9 mouse cellular contexts compared by ENCODE assay signal in the genomic region with DNA sequence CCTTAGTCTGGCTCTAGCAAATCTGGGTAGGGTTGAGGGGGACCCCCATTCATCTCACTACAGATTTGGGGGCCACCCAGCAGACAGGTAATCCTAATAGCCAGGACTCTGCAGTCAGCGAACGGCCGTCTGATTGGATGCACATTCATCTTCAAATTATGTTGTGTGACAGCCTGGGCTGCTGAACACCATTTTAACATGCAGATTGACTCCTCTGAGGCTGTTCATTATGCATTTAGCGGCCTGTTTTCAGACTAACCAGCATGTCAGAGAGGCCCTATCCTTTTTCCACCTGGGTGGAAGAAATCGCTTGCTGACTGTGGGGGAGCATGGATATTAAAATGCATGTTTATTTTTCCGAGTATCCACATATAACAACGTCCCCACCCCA.
DNase-seq lines count a peak whose midpoint lies in the region; ATAC-seq lines count a peak whose summit lies in the region.
"Had no signal": no experiment of that assay in that cellular context is flagged by ENCODE, and none has a peak within 500 bp of the region (broad histone marks: within the 10 kb centered on the region; RNA-seq: fewer than 3 reads in every experiment).

No protein-coding gene starts in this region.

- ATAC-seq in kidney, embryonic 14.5 days (ENCODE audit: low FRiP score, low TSS enrichment), result no peak; the same call in 1 of the 2 replicates
- ATAC-seq in embryonic facial prominence, embryonic 14.5 days (ENCODE audit: low read depth), result peak; percentile 5; the same call in 1 of the 2 replicates
- peak; percentile 78 for ATAC-seq in hindbrain, embryonic 13.5 days (ENCODE audit: low FRiP score)
- ATAC-seq in midbrain, embryonic 14.5 days (ENCODE audit: low FRiP score, low TSS enrichment), result peak; percentile 74; the same call in 1 of the 2 replicates

- no peak for DNase-seq in kidney, postnatal 4 days
- DNase-seq in embryonic facial prominence, embryonic 14.5 days (ENCODE audit: low spot score), result no peak
- peak; percentile 73 for DNase-seq in midbrain, embryonic 14.5 days
- DNase-seq in layer of hippocampus, adult 9-11 months, result no peak
- no peak for DNase-seq in urinary bladder, postnatal 4 days (ENCODE audit: low spot score in 2 of 2)
- no peak for DNase-seq in adrenal gland, postnatal 14 days

- H3K27me3 ChIP-seq in kidney, embryonic 14.5 days (ENCODE audit: control insufficient read depth, insufficient read depth, low read length), result no peaks in the 10 kb centered on the region
- no peaks in the 10 kb centered on the region for H3K27me3 ChIP-seq in embryonic facial prominence, embryonic 14.5 days (replicated peaks; ENCODE audit: control insufficient read depth, insufficient read depth, low read length)
- no peaks in the 10 kb centered on the region for H3K27me3 ChIP-seq in hindbrain, embryonic 13.5 days
- no peaks in the 10 kb centered on the region for H3K27me3 ChIP-seq in midbrain, embryonic 14.5 days (ENCODE audit: control insufficient read depth, insufficient read depth, low read length)

- no peak overlapping the region for H3K4me3 ChIP-seq in kidney, embryonic 14.5 days (ENCODE audit: low read length)
- no peak overlapping the region for H3K4me3 ChIP-seq in embryonic facial prominence, embryonic 14.5 days (ENCODE audit: low read depth, low read length)
- H3K4me3 ChIP-seq in hindbrain, embryonic 13.5 days, result no peak overlapping the region
- H3K4me3 ChIP-seq in midbrain, embryonic 14.5 days (replicated peaks; ENCODE audit: low read depth, low read length), result no peak overlapping the region

- no peak overlapping the region for H3K4me2 ChIP-seq in kidney, embryonic 14.5 days (replicated peaks; ENCODE audit: low read depth, low read length)
- peak overlapping the region; percentile 16; the same call in 1 of the 2 replicates for H3K4me2 ChIP-seq in embryonic facial prominence, embryonic 14.5 days (ENCODE audit: low read depth, low read length)
- 0 out of 2 replicates have a peak overlapping the region, but pooled peaks have one; percentile 20 for H3K4me2 ChIP-seq in hindbrain, embryonic 13.5 days
- peak overlapping the region; percentile 23; the same call in 1 of the 2 replicates for H3K4me2 ChIP-seq in midbrain, embryonic 14.5 days (ENCODE audit: low read length)

- peaks cover 6% of the 10 kb centered on the region; the same call in 1 of the 2 replicates for H3K9me3 ChIP-seq in kidney, embryonic 14.5 days (ENCODE audit: control insufficient read depth, low read length)
- no peaks in the 10 kb centered on the region for H3K9me3 ChIP-seq in embryonic facial prominence, embryonic 14.5 days (ENCODE audit: control insufficient read depth, low read length)
- H3K9me3 ChIP-seq in hindbrain, embryonic 13.5 days, result no peaks in the 10 kb centered on the region
- no peaks in the 10 kb centered on the region for H3K9me3 ChIP-seq in midbrain, embryonic 14.5 days (ENCODE audit: control insufficient read depth, low read length)

- 28% methylated on average over 7 of the region's 7 CpGs for WGBS in kidney, embryonic 14.5 days
- 22% methylated on average over 7 of the region's 7 CpGs for WGBS in embryonic facial prominence, embryonic 14.5 days
- 10% methylated on average over 7 of the region's 7 CpGs for WGBS in hindbrain, embryonic 13.5 days
- 7% methylated on average over 7 of the region's 7 CpGs for WGBS in midbrain, embryonic 14.5 days

- no peaks in the 10 kb centered on the region for H3K36me3 ChIP-seq in kidney, embryonic 14.5 days (ENCODE audit: control insufficient read depth, insufficient read depth, low read length)
- no peaks in the 10 kb centered on the region for H3K36me3 ChIP-seq in embryonic facial prominence, embryonic 14.5 days (ENCODE audit: control insufficient read depth, insufficient read depth, low read length)
- no peaks in the 10 kb centered on the region for H3K36me3 ChIP-seq in hindbrain, embryonic 13.5 days
- no peaks in the 10 kb centered on the region for H3K36me3 ChIP-seq in midbrain, embryonic 14.5 days (ENCODE audit: control insufficient read depth, insufficient read depth, low read length)

- H3K27ac ChIP-seq in kidney, embryonic 14.5 days (ENCODE audit: low read depth, low read length), result peak overlapping the region; percentile 76
- H3K27ac ChIP-seq in embryonic facial prominence, embryonic 14.5 days (replicated peaks; ENCODE audit: low read depth, low read length), result peak overlapping the region; percentile 56
- H3K27ac ChIP-seq in hindbrain, embryonic 13.5 days, result peak overlapping the region; percentile 95
- H3K27ac ChIP-seq in midbrain, embryonic 14.5 days (replicated peaks; ENCODE audit: low read depth, low read length), result peak overlapping the region; percentile 92
- H3K27ac ChIP-seq: liver, embryonic 14.5 days had no signal

- peaks cover 22% of the 10 kb centered on the region for H3K4me1 ChIP-seq in kidney, embryonic 14.5 days (ENCODE audit: control insufficient read depth, insufficient read depth, low read length)
- H3K4me1 ChIP-seq in embryonic facial prominence, embryonic 14.5 days (ENCODE audit: control insufficient read depth, insufficient read depth, low read length), result peaks cover 19% of the 10 kb centered on the region
- peaks cover 58% of the 10 kb centered on the region for H3K4me1 ChIP-seq in hindbrain, embryonic 13.5 days (replicated peaks)
- H3K4me1 ChIP-seq in midbrain, embryonic 14.5 days (ENCODE audit: control insufficient read depth, insufficient read depth, low read length), result peaks cover 26% of the 10 kb centered on the region

- peak overlapping the region; percentile 40; the same call in 1 of the 2 replicates for H3K9ac ChIP-seq in kidney, embryonic 14.5 days (ENCODE audit: low read depth, low read length)
- H3K9ac ChIP-seq in embryonic facial prominence, embryonic 14.5 days (ENCODE audit: low read depth, low read length), result no peak overlapping the region
- peak overlapping the region; percentile 64 for H3K9ac ChIP-seq in hindbrain, embryonic 13.5 days
- H3K9ac ChIP-seq in midbrain, embryonic 14.5 days (replicated peaks; ENCODE audit: low read length), result peak overlapping the region; percentile 30; the same call in 1 of the 2 replicates
- H3K9ac ChIP-seq: liver, embryonic 14.5 days had no signal
